Mouse (Mus musculus): ENCODE data around the gene Kcnip1.

Gene Kcnip1

DNA sequence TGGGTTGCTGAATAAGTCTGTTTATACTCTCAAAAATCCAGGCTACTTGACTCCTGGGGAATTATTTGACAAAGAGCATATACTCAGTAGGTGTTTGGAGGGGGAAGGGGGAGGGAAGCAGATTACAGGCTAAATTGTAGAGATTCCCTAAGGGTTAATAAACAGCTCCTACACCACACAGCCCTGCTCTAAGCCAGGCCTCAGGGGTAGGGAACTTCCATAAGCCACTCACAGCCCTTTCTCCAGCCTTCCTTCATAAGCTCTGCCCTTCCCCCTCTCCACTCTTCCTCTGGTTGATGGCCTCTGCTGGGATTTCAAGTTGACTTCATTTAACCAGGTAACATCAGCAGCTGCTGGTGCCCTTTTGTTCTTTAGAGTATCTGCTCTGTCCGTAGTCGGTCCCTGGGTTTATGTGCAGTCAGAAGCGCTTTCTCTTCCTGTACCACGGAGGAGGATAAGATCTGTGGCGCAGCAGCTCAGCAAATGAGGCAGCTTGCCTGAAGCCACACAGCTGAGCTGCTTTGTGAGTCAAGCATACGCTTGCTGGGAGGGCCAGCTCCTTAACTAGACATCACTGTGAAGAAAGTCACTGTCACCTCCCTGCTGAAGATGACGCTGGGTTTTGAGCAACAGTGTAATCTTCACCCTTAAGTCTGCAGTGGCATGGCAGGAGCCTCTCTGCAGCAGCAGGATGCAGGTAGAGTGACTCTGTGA lies 54.2 kb downstream of the Kcnip1 start:
- no peak for DNase-seq (ENCODE audit: low spot score)

DNA sequence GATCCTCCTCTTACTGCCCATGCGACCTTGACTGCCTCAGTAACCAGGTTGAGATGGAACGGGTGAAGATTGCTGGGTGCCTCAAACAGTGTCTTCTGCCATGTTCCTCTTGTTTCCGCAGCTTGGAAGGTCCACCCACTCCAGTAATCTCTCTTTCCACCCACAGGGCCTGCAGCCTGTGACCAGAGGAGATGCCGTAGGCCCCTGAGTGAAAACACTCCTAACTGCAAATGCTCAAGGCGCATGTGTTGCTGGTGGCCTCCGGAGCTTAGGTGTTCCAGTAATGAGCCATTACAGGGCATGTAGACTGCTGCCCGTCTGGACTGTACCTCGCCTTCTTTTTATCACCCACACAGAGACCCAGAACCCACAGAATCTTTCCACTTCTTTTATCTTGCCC lies 55.3 kb downstream of the Kcnip1 start:
- no peak for DNase-seq (ENCODE audit: low spot score)

DNA sequence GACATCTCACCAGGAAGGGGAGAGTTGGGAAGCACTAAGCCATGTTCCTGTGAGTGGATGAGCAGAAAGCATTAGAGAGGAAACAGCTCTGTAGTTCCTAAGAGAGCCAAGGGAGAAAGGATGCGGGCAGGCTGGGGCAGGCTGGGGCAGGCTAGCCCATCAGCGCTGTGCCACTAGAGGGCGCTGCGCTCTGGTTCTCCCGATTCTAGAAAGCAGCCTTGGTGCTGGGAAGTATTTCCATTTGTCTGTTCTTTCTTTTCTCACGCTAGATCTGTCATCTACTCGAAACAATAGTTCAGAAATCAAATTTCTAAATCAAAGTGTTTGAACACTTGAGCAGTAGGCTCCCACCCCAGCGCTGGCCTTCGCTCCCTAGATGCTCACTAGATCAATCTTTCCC lies 58.7 kb downstream of the Kcnip1 start:
- DNase-seq (ENCODE audit: low spot score) = no peak

DNA sequence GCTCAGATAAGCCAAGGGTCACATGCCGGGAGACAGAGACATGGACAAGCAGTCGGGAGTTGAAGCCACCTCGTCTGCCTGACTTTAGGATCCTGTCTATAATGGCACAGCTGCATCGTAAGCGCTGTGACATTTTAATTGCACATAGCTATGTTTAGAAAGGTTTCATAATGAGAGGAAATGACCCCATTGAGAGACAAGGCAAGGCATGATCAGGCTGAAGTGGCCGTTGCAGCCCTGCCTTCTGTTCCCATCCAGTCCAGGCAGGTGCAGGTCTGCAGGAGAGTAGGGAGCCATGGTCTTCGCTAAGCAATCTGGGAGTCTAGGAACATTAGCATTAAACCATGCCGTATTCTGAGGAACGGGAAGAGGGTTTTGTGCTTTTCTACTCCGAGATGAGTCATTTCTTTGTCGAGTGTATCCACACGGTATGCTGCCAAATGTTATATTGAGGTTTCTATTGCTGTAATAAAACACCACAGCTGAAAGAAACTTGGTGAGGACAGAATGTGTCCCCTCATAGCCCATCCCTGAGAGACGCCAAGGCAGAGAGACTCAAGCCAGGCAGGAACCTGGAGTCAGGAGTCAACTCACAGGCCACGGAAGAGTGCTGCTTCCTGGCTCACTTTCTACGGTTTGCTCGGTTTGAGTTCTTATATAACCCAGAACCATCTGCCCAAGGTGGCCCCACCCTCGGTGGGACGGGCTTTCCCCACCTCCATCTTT lies 60.4 kb downstream of the Kcnip1 start:
- no peak for DNase-seq (ENCODE audit: low spot score)

DNA sequence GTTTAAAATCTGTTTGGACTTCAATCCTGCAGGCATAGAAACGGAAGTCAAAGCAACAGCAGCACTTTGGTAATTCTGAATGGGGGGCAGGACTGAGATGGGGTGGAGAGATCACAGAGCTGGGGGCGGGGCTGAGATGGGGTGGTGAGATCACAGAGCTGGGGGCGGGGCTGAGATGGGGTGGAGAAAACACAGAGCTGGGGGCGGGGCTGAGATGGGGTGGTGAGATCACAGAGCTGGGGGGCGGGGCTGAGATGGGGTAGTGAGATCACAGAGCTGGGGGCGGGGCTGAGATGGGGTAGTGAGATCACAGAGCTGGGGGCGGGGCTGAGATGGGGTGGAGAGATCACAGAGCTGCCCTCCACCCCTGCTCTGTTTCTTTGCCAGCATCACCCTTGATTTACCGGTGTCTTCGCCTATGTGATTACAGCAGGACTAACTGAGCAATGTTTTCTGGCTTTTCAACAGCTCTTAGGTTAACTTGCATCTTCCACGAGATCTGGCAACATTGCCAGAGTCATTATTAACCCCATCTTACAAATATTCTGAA lies 61.0 kb downstream of the Kcnip1 start:
- no peak for DNase-seq (ENCODE audit: low spot score)

DNA sequence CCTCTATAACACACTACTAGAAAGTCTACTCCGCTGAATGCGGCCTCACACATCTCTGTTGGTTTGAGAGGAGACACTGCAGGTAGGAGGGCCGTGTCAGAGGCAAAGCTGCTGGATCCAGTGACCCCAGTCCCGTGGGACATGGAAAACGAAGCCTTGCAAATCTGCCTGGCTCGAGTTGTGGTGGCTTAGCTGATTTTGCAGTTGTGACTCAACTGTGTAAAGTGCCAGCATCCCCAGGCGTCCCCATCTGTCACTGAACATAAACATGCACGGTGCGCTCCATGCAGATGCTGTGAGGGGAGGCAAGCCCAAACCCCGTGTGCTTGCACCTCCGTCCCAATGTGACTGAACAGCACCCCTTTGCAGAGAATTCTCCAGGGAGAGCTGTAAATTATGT lies 63.5 kb downstream of the Kcnip1 start:
- no peak for DNase-seq (ENCODE audit: low spot score)

DNA sequence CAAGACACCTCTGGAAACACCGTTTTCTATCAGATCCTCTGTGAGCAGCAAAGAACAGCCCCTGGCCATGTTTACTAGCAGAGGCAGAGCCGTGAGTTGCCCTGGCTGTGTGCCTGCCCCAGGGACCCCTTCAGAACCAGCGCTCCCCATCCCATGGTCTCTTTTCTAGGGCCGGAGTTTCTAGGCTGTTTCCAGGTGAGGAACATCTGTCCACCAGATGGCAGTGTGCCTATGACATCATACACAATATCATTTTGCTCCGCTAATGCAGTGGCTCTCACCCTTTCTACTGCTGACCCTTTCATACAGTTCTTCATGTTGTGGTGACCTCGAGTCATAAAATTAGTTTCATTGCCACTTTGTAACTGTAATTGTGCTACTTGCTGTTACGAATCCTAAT lies 64.3 kb downstream of the Kcnip1 start:
- DNase-seq (ENCODE audit: low spot score) = peak; percentile 26

DNA sequence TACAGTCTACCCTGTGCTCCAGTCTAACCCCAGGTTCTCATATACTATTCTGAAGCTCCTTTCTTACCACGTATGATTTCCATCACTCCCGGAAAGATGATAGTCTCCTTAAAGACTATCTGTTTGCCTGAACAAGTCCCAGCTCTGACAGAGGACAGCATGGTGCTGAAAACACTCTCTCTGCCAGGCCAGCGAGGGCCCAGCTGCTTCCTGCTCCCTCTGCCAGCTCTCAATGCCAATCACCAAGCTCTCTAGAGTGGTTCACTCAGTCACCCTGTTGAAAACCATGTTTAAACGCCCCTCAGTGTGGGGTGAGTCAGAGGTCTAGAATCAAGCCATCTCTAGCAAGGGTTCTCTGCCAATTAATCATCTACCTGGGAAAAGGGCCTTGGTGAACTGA lies 65.1 kb downstream of the Kcnip1 start:
- DNase-seq (ENCODE audit: low spot score) = no peak

DNA sequence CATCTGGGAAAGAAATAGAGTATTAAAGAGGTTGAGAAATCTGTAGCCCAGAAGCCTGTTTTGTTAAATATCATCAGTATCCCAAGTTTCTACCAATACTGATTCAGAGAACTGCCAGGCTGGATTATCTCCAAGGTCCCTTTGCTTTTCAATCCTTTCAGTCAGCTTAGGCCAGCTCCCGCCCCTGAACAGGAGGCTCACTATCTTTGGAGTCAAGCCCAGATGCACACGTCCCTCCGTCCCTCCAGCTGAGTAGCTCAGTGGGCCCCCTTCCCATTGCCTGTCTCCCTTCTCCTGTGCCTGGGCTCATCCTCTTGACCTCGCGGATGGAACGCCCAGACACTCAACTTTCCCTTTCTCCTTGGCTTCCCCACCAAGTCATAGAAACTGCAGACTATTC lies 65.6 kb downstream of the Kcnip1 start:
- no peak for DNase-seq (ENCODE audit: low spot score)

DNA sequence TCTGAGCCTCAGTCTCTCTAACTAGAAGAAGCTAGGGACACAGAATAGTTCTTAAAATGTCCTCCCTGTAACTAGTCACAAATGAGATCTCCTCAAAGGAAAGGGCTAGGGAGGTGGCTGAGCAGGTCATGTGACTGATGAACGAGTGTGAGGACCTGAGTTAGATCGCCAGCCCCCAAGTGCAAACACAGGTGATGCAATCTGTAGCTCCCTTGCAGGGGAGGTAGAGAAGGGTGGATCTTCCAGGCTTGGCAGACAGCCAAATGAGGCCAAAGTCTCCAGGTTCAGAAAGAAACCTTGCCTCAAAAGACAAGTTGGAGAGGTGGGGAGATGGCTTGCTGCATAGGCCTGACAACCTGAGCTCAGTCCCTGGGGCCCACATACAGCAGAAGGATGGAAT lies 66.4 kb downstream of the Kcnip1 start:
- DNase-seq (ENCODE audit: low spot score) = no peak

DNA sequence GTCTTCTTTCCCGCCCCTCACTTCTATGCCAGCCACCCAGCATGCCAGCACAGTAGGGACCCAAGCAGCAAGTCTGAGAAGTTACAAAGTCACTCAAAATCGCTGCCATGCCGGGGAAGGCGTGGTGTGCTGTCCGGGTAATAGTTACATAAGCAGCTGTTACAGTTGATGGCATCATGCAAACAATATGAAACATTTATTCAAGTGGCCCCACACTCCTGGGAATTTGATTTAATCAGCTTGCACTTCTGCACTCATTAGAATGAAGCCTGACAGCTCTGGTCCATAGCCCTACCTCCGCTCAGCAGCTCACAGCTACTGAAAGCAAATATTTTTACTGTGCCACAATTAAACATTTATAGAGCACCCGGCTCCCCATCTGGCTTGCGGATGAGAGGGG lies 67.2 kb downstream of the Kcnip1 start:
- no peak for DNase-seq (ENCODE audit: low spot score)

DNA sequence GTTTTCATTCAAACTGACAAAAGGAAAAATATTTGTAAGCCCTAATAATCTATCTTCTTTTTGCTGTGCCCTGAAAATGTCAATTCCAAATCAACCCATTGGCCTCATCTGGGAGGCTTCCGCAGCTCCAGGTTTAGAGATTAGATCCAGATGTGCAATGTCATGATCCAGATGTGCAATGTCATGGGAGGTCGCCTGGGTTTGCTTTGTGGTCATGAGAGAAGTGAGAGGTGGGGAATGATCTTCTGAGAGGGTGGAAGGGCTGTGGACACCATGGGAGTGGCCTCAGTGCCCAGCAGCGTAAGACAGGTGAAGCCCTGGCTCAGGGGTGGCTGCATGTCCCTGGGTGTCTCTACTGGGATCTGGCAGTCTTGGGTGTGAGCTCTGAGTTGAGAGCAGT lies 69.9 kb downstream of the Kcnip1 start:
- DNase-seq (ENCODE audit: low spot score) = no peak

DNA sequence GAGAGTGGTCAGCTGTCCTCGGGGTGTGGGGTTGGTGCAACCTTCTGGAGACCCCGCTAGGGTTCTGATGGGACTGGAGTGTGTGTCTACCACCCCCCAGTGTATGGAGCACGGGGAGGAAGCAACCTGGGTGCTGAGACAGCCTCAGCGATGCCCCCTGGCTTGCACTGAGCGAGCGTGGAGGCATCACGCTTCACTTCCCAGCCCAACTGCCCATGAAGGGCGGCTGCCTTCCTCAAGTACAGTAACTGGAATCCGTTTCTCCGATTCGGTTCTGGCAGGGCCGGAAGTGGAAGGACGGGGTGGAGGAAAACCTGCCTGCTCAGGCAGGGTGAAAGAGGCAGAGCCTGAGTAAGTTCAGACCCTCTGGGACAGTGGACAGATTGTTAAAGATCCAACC lies 71.5 kb downstream of the Kcnip1 start:
- no peak for DNase-seq (ENCODE audit: low spot score)

DNA sequence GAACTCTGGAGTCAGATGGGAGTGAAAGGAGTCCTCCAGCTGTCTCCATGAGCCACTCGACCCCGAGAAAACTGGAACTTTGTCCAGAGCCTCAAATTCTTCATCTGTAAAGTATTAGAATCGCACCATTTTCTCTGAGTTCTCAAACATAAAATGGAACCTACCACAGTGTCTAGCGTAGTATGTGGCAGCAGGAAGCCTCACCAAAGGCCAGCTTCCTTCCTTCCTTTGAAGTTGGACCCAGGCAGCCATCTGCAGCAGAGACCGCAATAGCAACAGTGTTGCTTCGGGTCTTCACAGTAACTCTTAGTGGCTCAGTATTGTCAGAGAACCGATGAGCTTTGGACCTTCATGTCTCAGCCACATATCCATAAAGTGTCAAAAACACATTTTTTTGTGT lies 73.1 kb downstream of the Kcnip1 start:
- no peak for DNase-seq (ENCODE audit: low spot score)

DNA sequence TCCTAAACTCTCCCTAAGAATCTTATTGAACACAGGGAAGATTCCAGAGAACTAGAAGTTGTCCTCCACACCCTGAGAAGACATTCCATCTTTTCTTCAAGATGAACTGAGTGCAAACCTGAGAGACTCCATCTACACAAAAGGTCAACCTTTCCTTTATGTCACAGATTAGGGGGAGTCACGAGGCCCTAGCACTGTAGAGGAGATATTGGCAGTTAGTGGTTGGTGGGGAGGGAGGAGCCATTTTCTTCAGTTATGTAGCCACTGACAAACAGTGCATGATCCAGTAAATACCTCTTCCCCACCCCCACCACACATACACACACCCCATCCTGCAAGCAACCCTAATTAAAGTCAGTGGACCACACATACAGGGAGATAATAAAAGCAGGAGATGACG lies 74.5 kb downstream of the Kcnip1 start:
- no peak for DNase-seq (ENCODE audit: low spot score)

DNA sequence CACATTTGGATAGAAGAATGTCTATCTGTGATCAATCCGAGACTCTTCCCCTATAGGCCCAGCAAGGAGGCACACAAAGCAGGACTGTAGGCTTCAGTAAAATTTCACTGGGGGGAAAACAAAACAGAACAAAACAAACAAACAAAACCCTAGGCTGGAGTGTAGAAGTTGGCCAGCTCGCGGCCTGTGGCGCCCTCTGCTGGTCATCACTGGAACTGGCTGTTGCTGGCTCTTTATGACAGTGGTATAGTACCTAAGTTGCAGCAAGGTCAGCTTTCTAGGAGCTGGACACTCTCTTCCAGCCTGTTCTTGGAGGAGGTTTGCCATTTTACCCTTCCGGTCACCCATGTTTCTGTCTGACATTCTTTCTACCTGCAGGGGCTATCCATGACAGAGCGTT lies 75.4 kb downstream of the Kcnip1 start:
- DNase-seq (ENCODE audit: low spot score) = peak; percentile 76

DNA sequence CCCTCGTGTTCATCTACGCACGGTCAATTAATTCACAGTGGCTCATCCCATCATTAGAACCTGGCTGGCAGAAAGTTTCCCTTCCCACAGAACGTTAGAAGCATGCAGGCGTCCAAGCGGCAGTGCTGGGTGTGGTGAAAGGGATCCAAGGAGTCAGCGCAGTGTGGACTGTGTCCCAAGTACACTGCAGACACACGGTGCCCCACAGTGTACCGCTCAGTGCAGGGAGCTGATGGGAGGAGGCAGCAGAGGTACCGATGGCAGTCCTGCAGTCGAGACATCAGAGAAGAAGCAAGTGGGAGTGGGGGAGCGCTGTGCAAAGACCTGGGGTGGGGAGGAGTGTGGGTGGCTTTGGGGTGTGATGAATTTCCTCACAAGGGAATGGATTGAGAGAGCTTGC lies 78.7 kb downstream of the Kcnip1 start:
- no peak for DNase-seq (ENCODE audit: low spot score)

DNA sequence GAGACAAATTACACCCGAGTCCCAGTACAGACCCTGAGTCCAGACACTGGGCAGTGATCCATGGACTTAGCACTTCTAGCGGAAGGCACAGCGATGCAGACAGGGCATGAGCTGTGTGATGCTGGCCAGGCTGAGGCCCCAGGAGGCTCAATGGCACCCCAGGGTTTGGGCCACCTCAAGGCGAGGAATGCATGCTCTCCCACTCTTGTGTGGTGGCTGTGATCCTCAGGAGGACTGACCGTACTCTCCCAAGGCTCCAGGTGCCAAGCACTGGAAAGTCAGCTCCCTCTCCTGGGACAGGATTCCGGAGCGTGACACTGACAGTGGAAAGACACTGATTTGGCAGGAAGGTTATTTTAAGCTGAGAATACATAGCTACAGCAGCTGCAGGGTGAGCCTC lies 79.9 kb downstream of the Kcnip1 start:
- DNase-seq (ENCODE audit: low spot score) = no peak

DNA sequence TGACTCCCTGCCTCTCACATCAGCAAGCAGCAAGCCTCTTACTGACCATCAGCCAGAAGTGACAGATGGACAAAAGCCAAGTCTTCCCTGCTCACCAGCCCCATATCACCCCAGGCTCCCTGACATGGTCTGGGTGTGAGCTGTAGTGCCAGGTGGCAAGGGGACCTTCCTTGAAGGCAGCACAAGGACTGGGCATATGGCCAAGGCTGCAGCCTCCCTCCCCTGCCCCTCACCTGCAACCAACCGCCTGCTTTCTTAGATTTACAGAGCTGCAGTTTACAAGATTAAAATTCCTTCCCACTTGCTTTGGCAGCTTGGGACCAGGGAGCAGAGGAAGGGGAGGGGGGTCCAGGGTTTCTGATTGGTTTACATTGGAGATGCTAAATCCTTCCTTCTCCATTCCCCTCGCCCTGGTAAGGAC lies 80.8 kb downstream of the Kcnip1 start:
- no peak for DNase-seq (ENCODE audit: low spot score)

DNA sequence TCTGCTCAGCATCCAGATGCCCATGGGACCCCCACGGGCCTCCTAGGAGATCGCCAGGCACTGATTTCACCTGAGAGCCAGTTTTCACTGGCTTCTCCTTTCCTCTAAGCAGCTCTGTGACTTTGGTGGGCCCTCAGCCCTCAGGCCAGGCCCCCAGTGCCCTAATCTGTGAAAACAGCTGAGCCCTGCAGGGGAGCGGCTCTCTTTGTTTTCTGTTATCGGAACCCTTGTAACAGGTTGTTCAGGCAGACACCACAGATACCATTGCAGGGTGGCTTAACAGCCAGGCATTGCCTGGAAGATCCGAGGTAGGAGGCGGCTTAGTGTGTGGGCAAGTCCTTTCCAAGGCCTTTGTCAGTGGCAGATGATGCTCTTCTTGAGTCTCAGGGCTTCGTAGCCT lies 82.0 kb downstream of the Kcnip1 start:
- no peak for DNase-seq (ENCODE audit: low spot score)

DNA sequence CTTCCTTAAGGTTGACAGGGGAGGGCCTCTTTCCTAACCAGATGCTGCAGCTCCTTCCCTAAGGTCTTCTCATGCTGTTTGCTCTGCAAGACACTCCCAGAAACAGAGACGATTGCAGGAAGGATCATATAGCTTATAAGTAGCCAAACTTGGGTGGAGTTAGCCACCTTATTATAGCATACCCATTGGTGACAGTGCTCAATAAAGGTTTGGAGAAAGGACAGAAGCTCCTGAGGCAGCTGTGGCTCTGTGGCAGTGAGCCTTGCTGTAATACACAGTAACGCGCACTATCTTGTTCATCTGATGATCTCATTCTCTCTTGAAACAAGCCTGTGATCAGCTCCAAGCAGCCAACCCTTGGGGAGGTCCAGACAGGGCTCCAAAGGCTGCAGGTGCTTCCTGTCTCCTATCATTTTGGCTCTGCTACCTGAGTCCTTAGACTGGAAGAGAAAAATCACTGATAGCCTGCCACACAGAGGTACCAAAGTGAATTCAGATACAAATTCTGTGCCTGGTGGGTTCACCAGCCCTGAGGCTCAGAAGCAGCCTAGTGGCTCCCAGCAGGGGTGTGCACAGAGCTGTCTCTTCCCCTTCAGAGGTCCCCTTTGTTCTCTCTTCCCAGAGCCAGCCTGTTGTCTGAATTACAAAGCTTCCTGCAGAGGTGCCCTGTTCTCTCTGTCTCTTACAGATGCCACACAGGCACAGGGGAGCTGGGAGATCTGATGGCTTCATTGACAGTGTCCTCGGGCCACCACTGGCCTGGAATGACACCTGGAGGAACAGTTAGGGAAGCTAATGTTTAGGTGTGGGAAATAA lies 84.4 kb downstream of the Kcnip1 start:
- no peak for DNase-seq (ENCODE audit: low spot score)

DNA sequence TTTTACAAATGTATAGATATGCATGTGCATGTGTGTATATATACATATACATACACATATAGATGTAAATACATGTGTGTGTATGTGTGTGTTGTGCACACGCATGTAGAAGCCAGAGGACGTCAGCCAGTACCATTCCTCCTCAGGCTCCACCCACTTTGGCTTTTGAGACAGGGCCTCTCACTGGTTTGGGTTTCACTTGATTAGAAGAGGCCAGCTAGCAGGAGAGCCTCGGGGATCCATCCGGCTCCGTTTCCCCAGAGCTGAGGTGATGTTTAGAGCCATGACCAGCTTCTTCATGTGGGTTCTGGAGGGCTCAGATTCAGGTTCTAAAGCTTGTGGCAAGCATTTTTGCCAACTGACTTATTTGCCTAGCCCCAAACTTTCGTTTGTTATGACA lies 89.5 kb downstream of the Kcnip1 start:
- no peak for DNase-seq (ENCODE audit: low spot score)

DNA sequence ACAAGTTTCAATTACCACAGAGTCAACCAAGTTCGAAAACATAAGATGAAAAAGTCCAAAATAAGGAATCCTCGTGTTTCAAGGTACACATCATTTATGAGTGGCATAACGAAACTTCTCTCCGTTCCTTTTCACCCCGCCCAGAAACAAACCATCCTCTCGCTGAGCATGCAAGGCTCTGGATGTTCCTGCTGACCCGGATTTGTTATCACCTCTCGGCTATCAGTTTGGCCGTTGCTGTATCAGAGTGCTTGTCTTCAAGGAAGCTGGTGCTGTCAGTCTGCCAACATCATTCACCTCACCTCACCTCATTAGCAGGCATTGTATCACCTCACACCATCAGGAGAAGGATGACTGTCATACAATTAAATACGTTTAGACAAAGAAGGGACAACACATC lies 90.6 kb downstream of the Kcnip1 start:
- DNase-seq (ENCODE audit: low spot score) = no peak

All from layer of hippocampus, adult 11-12 months (tissue).